Mouse (Mus musculus) liver, adult (tissue): Measurements from ENCODE around the gene Hpcal4.
A peak's percentile ranks its signal among the peaks of the same experiment; 100 is the strongest.

Experiments used
- GATA4 ChIP-seq: IDR thresholded peaks from 2 replicates; pipeline ENCODE4 v1.6.1; 2014; ENCODE audit warnings: mild to moderate bottlenecking, low read length; ENCODE audit not compliant: insufficient replicate concordance

Gene Hpcal4

GRCm38 (mm10) chr4:123182328-123183238 lies at the start of gene Hpcal4:
TSS of gene Hpcal4 (plus strand) at chr4:123183227.
- TF ChIP-seq GATA4 = no peak

GRCm38 (mm10) chr4:123137551-123137950 lies 45.5 kb upstream of the Hpcal4 start:
- no peak for TF ChIP-seq GATA4

- TF ChIP-seq GATA4 = peak; percentile 45; the same call in 1 of the 2 replicates
Observed at GRCm38 (mm10) chr4:123139513-123140154, 43.4 kb upstream of the Hpcal4 start, which contains the start of gene Ppie. TSS of gene Ppie (minus strand) at chr4:123139951.

- no peak for TF ChIP-seq GATA4
Observed at GRCm38 (mm10) chr4:123147446-123148150, 35.4 kb upstream of the Hpcal4 start.

GRCm38 (mm10) chr4:123152003-123152402 lies 31.0 kb upstream of the Hpcal4 start:
- TF ChIP-seq GATA4 = no peak

- TF ChIP-seq GATA4 = no peak
Observed at GRCm38 (mm10) chr4:123152976-123153375, 30.1 kb upstream of the Hpcal4 start.

- TF ChIP-seq GATA4 = no peak
Observed at GRCm38 (mm10) chr4:123155004-123155403, 28.0 kb upstream of the Hpcal4 start.

GRCm38 (mm10) chr4:123155427-123155826 lies 27.6 kb upstream of the Hpcal4 start:
- no peak for TF ChIP-seq GATA4

GRCm38 (mm10) chr4:123155840-123156239 lies 27.2 kb upstream of the Hpcal4 start:
- TF ChIP-seq GATA4 = no peak

GRCm38 (mm10) chr4:123160571-123160970 lies 22.5 kb upstream of the Hpcal4 start:
- no peak for TF ChIP-seq GATA4

- TF ChIP-seq GATA4 = no peak
Observed at GRCm38 (mm10) chr4:123162305-123162917, 20.6 kb upstream of the Hpcal4 start.

- TF ChIP-seq GATA4 = no peak
Observed at GRCm38 (mm10) chr4:123164157-123164556, 18.9 kb upstream of the Hpcal4 start.

- no peak for TF ChIP-seq GATA4
Observed at GRCm38 (mm10) chr4:123171811-123172210, 11.2 kb upstream of the Hpcal4 start.

GRCm38 (mm10) chr4:123183239-123184056 lies 421 bp downstream of the Hpcal4 start:
- no peak for TF ChIP-seq GATA4
